10 mouse cellular contexts compared by ENCODE assay signal in the genomic region with DNA sequence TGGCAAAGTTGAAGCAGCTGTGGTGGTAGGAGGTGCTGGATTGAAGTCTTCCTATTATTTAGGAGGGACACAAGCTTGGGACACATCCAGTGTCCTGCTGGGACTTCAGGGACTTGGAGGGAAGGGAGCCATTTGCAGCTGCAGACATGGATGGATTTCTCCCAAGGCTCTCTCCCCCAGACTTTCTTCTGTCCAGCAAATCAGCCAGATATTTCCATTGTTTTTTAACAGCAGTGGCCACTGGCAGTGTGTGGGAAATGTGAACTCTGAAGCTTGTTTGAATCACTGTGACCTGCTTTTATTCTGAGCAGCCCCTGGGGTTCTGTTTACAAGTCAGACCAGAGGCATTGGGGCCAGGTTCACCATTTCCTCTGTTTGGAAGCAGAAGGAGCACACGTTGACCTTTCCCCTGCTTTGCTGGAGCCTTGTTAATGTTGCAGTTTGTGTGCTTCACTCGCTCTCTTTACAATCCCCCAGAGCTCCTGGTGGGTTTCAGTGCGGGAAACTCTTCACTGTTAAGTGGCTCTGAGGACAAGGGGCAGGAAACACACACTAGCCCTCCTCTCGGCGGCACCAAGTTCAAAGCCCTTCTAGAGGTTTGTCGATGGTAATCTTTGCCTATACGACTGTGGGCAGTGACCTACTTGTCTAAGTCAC.
DNase-seq lines count a peak whose midpoint lies in the region; ATAC-seq and TF ChIP-seq lines count a peak whose summit lies in the region.
"Had no signal": no experiment of that assay in that cellular context is flagged by ENCODE, and none has a peak within 500 bp of the region (broad histone marks: within the 10 kb centered on the region; RNA-seq: fewer than 3 reads in every experiment).

No protein-coding gene starts in this region.

- no peak for ATAC-seq in heart, embryonic 12.5 days (ENCODE audit: insufficient number of reproducible peaks, low FRiP score)
- ATAC-seq in embryonic facial prominence, embryonic 14.5 days (ENCODE audit: low read depth), result no peak
- no peak for ATAC-seq in megakaryocyte, adult 5-6 weeks (ENCODE audit: poor library complexity, severe bottlenecking)

- WGBS in heart, adult 2 months, result 40% methylated on average over 7 of the region's 7 CpGs
- 36% methylated on average over 7 of the region's 7 CpGs for WGBS in heart, embryonic 12.5 days
- WGBS in embryonic facial prominence, embryonic 14.5 days, result 33% methylated on average over 7 of the region's 7 CpGs

- TF ChIP-seq CTCF in heart, adult 2 months (IDR thresholded peaks at IDR 0.05), result no peak

- no peak for TF ChIP-seq POLR2A in heart, adult 2 months (IDR thresholded peaks at IDR 0.05; ENCODE audit: insufficient read depth, low read depth, low read length)

- H3K27ac ChIP-seq in heart, adult 2 months, result peak overlapping the region; percentile 26; the same call in 1 of the 2 replicates
- H3K27ac ChIP-seq in heart, embryonic 12.5 days (ENCODE audit: poor library complexity, severe bottlenecking), result no peak overlapping the region
- H3K27ac ChIP-seq in embryonic facial prominence, embryonic 14.5 days (replicated peaks; ENCODE audit: low read depth, low read length), result no peak overlapping the region
- H3K27ac ChIP-seq: forebrain, embryonic 12.5 days; lung, embryonic 15.5 days had no signal

- no peak overlapping the region for H3K9ac ChIP-seq in heart, adult 2 months (ENCODE audit: low read depth, low read length)
- H3K9ac ChIP-seq in heart, embryonic 12.5 days, result no peak overlapping the region
- no peak overlapping the region for H3K9ac ChIP-seq in embryonic facial prominence, embryonic 14.5 days (ENCODE audit: low read depth, low read length)
- H3K9ac ChIP-seq: forebrain, embryonic 12.5 days; lung, embryonic 15.5 days had no signal

- no peaks in the 10 kb centered on the region for H3K27me3 ChIP-seq in heart, adult 2 months (ENCODE audit: control insufficient read depth, insufficient read depth, low read length)
- no peaks in the 10 kb centered on the region for H3K27me3 ChIP-seq in heart, embryonic 12.5 days (replicated peaks)
- H3K27me3 ChIP-seq in embryonic facial prominence, embryonic 14.5 days (replicated peaks; ENCODE audit: control insufficient read depth, insufficient read depth, low read length), result no peaks in the 10 kb centered on the region; the same call in 1 of the 2 replicates
- H3K27me3 ChIP-seq: lung, embryonic 15.5 days had no signal

- no peaks in the 10 kb centered on the region for H3K79me2 ChIP-seq in heart, adult 2 months (replicated peaks; ENCODE audit: control insufficient read depth, insufficient read depth, low read length)

- no peaks in the 10 kb centered on the region; the same call in 1 of the 2 replicates for H3K4me1 ChIP-seq in heart, adult 2 months (ENCODE audit: control insufficient read depth, insufficient read depth, low read length)
- H3K4me1 ChIP-seq in heart, embryonic 12.5 days (replicated peaks), result no peaks in the 10 kb centered on the region
- H3K4me1 ChIP-seq in embryonic facial prominence, embryonic 14.5 days (ENCODE audit: control insufficient read depth, insufficient read depth, low read length), result no peaks in the 10 kb centered on the region
- H3K4me1 ChIP-seq: lung, embryonic 15.5 days had no signal

- H3K4me3 ChIP-seq in heart, adult 2 months, result no peak overlapping the region
- H3K4me3 ChIP-seq in heart, embryonic 12.5 days, result no peak overlapping the region
- no peak overlapping the region for H3K4me3 ChIP-seq in embryonic facial prominence, embryonic 14.5 days (ENCODE audit: low read depth, low read length)
- H3K4me3 ChIP-seq: forebrain, embryonic 12.5 days; lung, embryonic 15.5 days had no signal

- no peak for TF ChIP-seq EP300 in heart, adult 2 months (IDR thresholded peaks at IDR 0.05; ENCODE audit: insufficient read depth, low read depth, low read length)

- peak; percentile 49 to 61 for DNase-seq in heart, adult 2 months
- DNase-seq in Muller cell, postnatal 12 days (ENCODE audit: inconsistent ontology term), result peak; percentile 24
- DNase-seq in embryonic facial prominence, embryonic 14.5 days (ENCODE audit: low spot score), result peak; percentile 36
- peak; percentile 37 for DNase-seq in heart, postnatal 25 days (ENCODE audit: low spot score)
- DNase-seq in B cell, adult 2 months, result no peak
- DNase-seq in cerebellum, postnatal 4 days (ENCODE audit: low spot score in 2 of 2), result no peak

- H3K9me3 ChIP-seq in heart, embryonic 12.5 days (replicated peaks), result no peaks in the 10 kb centered on the region
- H3K9me3 ChIP-seq in embryonic facial prominence, embryonic 14.5 days (ENCODE audit: control insufficient read depth, low read length), result no peaks in the 10 kb centered on the region
- H3K9me3 ChIP-seq: forebrain, embryonic 12.5 days; lung, embryonic 15.5 days had no signal

- H3K4me2 ChIP-seq in heart, embryonic 12.5 days, result no peak overlapping the region
- no peak overlapping the region for H3K4me2 ChIP-seq in embryonic facial prominence, embryonic 14.5 days (ENCODE audit: low read depth, low read length)
- H3K4me2 ChIP-seq: forebrain, embryonic 12.5 days; lung, embryonic 15.5 days had no signal

- H3K36me3 ChIP-seq in heart, adult 2 months (ENCODE audit: control insufficient read depth, insufficient read depth, low read length), result no peaks in the 10 kb centered on the region
- H3K36me3 ChIP-seq in heart, embryonic 12.5 days, result no peaks in the 10 kb centered on the region
- no peaks in the 10 kb centered on the region for H3K36me3 ChIP-seq in embryonic facial prominence, embryonic 14.5 days (ENCODE audit: control insufficient read depth, insufficient read depth, low read length)
- H3K36me3 ChIP-seq: forebrain, embryonic 12.5 days; lung, embryonic 15.5 days had no signal

- intact Hi-C loops in heart, adult 2 months (cut with DNase I), result loop anchor here (10.0 kb wide), 1 partner anchor 582 kb away; no protein-coding TSS in a partner anchor
- intact Hi-C loops in heart, postnatal 25 days (cut with DNase I), result no loop called here

Comparison
In these comparisons a context has a peak if more than half of its experiments do, and no peak if none do; other contexts are left out.
1. DNase-seq: peak in heart, adult 2 months (2 of 2), Muller cell, postnatal 12 days (single experiment), embryonic facial prominence, embryonic 14.5 days (single experiment) and heart, postnatal 25 days (single experiment); none in B cell, adult 2 months (0 of 2) and cerebellum, postnatal 4 days (0 of 2).